Mouse (Mus musculus) hindbrain, embryonic 15.5 days (tissue): ENCODE data around the gene Tmem206. TPM values are rescaled to one million over a fixed set of nuclear protein-coding genes. Genes with fewer than 3 reads are reported as not detected.

Experiments used
- ATAC-seq: fragments of 200-750 bp; cut with Nextera tagmentation; 2 replicates; pipeline ENCODE4 v1.8.0; 2017; ENCODE audit warnings: low read depth, moderate number of reproducible peaks, moderate TSS enrichment; ENCODE audit not compliant: low FRiP score
- H3K27ac ChIP-seq: fragments of 300-500 bp; sonication (generic); replicated peaks from 2 replicates; pipeline ENCODE4 v1.5.1; 2015; ENCODE audit warnings: mild to moderate bottlenecking, inconsistent platforms
- H3K27me3 ChIP-seq: fragments of 300-500 bp; sonication (generic); 2 replicates; pipeline ENCODE4 v1.6.1; 2015; ENCODE audit warnings: control low read depth, inconsistent platforms
- H3K36me3 ChIP-seq: fragments of 300-500 bp; sonication (generic); 2 replicates; pipeline ENCODE4 v1.6.1; 2015; ENCODE audit warnings: control low read depth, inconsistent platforms
- H3K4me1 ChIP-seq: fragments of 300-500 bp; sonication (generic); replicated peaks from 2 replicates; pipeline ENCODE4 v1.6.1; 2015; ENCODE audit warnings: control low read depth, inconsistent platforms
- H3K4me2 ChIP-seq: fragments of 300-500 bp; sonication (generic); 2 replicates; pipeline ENCODE4 v1.6.1; 2015; ENCODE audit warnings: moderate library complexity, mild to moderate bottlenecking, inconsistent platforms
- H3K4me3 ChIP-seq: fragments of 300-500 bp; sonication (generic); 2 replicates; pipeline ENCODE4 v1.5.1; 2015; ENCODE audit warnings: mild to moderate bottlenecking, inconsistent platforms
- H3K9ac ChIP-seq: fragments of 300-500 bp; sonication (generic); 2 replicates; pipeline ENCODE4 v1.6.1; 2015; ENCODE audit warnings: inconsistent platforms
- H3K9me3 ChIP-seq: fragments of 300-500 bp; sonication (generic); 2 replicates; pipeline ENCODE4 v1.6.1; 2016; ENCODE audit warnings: control low read depth, inconsistent platforms
- WGBS: fragments of 180-500 bp; shearing (Covaris S2); methylation state at CpG from one replicate; pipeline ENCODE4 v1.1.7; 2015; 5-methylcytosine and 5-hydroxymethylcytosine counted together
- polyA plus RNA-seq: library from polyadenylated mRNA; unstranded; fragments of >200 nt; fragmentation: Nextera tagmentation; extraction: Ambion mirVana; gene quantifications from 2 replicates; pipeline ENCODE4 v1.2.1, GENCODE M21; 2015

Tmem206 gene
- polyA plus RNA-seq, 1 experiment from 2014 or later: 36.1 TPM

- Histone ChIP-seq H3K27ac (no peak overlapping the region), H3K9me3 (no peaks in the 10 kb centered on the region), H3K4me2 (no peak overlapping the region), H3K4me1 (0 out of 2 replicates have a peak, but pooled peaks cover 6% of the 10 kb centered on the region), H3K9ac (no peak overlapping the region), H3K36me3 (peaks cover 48% of the 10 kb centered on the region), H3K4me3 (no peak overlapping the region), H3K27me3 (no peaks in the 10 kb centered on the region)
- no peak for ATAC-seq
- WGBS: 84% methylated on average over 5 of the region's 5 CpGs
These were observed 8.8 kb downstream of the Tmem206 start for GRCm38 (mm10) chr1:191334500-191334899.

GRCm38 (mm10) chr1:191339876-191340275, 14.2 kb downstream of the Tmem206 start:
- H3K9me3 ChIP-seq: no peaks in the 10 kb centered on the region
- WGBS: 94% methylated on average over 2 of the region's 2 CpGs
- H3K36me3 ChIP-seq: peaks cover 74% of the 10 kb centered on the region

GRCm38 (mm10) chr1:191340530-191340929, 14.8 kb downstream of the Tmem206 start:
- Histone ChIP-seq H3K36me3 (peaks cover 80% of the 10 kb centered on the region), H3K4me1 (no peaks in the 10 kb centered on the region), H3K4me3 (no peak overlapping the region), H3K27ac (no peak overlapping the region), H3K9ac (no peak overlapping the region), H3K27me3 (no peaks in the 10 kb centered on the region), H3K4me2 (no peak overlapping the region), H3K9me3 (no peaks in the 10 kb centered on the region)
- no peak for ATAC-seq
- WGBS: 92% methylated on average over 4 of the region's 4 CpGs

More at GRCm38 (mm10) chr1:191339876-191340275, 14.2 kb downstream of the Tmem206 start:
- Histone ChIP-seq H3K27ac (no peak overlapping the region), H3K9ac (no peak overlapping the region), H3K27me3 (no peaks in the 10 kb centered on the region), H3K4me1 (no peaks in the 10 kb centered on the region), H3K4me3 (no peak overlapping the region), H3K4me2 (no peak overlapping the region)
- ATAC-seq: no peak

DNA sequence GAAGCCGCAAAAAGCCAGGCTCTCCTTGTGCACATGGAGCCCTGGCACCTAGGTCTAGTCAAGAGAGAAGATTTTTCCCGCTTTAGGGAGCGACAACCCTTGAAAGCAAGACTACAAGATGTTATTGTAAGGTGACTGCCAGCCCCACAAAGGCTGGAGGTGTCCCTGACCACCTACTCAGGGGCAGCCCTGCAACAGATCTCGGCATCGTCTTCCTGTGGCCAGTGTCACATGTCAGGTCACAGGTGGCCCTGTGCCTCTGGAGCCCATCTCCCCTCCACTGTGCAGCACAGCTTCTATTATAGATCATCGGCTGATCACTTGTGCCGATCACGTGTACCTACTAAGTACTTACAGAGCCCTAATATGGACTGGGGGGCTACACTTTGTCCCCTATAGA, 21.9 kb downstream of the Tmem206 start:
- Histone ChIP-seq H3K9ac (no peak overlapping the region), H3K4me1 (no peaks in the 10 kb centered on the region), H3K27ac (no peak overlapping the region), H3K36me3 (peaks cover 63% of the 10 kb centered on the region), H3K4me3 (no peak overlapping the region), H3K9me3 (no peaks in the 10 kb centered on the region), H3K27me3 (no peaks in the 10 kb centered on the region), H3K4me2 (no peak overlapping the region)
- WGBS: 95% methylated on average over 8 of the region's 8 CpGs
- ATAC-seq: no peak

- Histone ChIP-seq H3K27ac (no peak overlapping the region), H3K9ac (no peak overlapping the region), H3K36me3 (peaks cover 54% of the 10 kb centered on the region), H3K4me2 (no peak overlapping the region), H3K9me3 (no peaks in the 10 kb centered on the region), H3K27me3 (no peaks in the 10 kb centered on the region), H3K4me3 (no peak overlapping the region), H3K4me1 (no peaks in the 10 kb centered on the region)
- 94% methylated on average over 2 of the region's 2 CpGs for WGBS
- ATAC-seq: no peak
These were observed 22.9 kb downstream of the Tmem206 start for GRCm38 (mm10) chr1:191348592-191348991.

GRCm38 (mm10) chr1:191348996-191349395, 23.3 kb downstream of the Tmem206 start:
- WGBS: 61% methylated on average over 5 of the region's 5 CpGs
- peaks cover 50% of the 10 kb centered on the region for H3K36me3 ChIP-seq
- H3K4me2 ChIP-seq: no peak overlapping the region
- H3K27me3 ChIP-seq: no peaks in the 10 kb centered on the region
- no peak overlapping the region for H3K9ac ChIP-seq
- H3K4me3 ChIP-seq: no peak overlapping the region
- H3K9me3 ChIP-seq: no peaks in the 10 kb centered on the region
- no peaks in the 10 kb centered on the region for H3K4me1 ChIP-seq
- H3K27ac ChIP-seq: no peak overlapping the region
- no peak for ATAC-seq

DNA sequence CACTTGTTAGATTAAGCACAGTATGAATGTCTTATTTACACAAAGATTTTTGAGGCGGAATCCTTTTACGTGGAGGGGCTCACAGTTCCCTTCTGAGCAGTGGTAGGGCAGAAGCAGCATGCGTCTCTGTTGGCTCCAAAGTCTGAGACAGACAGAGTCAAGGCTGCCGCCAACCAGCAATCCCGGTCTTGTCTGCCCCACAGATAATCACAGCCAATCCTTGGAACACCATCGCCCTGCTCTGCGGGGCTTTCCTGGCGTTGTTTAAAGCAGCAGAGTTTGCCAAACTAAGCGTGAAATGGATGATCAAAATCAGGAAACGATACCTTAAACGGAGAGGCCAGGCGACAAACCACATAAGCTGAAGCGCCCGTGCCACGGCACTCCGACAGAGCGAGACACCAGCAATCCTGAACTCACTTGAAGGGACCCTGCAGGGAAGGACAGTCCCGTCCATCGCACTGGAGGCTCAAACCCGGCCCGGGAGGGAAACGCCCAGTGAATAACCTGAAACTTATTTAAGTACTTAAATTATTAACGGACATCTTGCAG, 23.9 kb downstream of the Tmem206 start:
- Histone ChIP-seq H3K36me3 (peaks cover 49% of the 10 kb centered on the region), H3K4me1 (no peaks in the 10 kb centered on the region), H3K27ac (no peak overlapping the region), H3K9ac (no peak overlapping the region), H3K9me3 (no peaks in the 10 kb centered on the region), H3K27me3 (no peaks in the 10 kb centered on the region), H3K4me2 (no peak overlapping the region), H3K4me3 (no peak overlapping the region)
- 84% methylated on average over 23 of the region's 23 CpGs for WGBS
- ATAC-seq: no peak

- no peaks in the 10 kb centered on the region for H3K4me1 ChIP-seq
- H3K27me3 ChIP-seq: no peaks in the 10 kb centered on the region
- no peak overlapping the region for H3K4me3 ChIP-seq
- H3K36me3 ChIP-seq: peaks cover 49% of the 10 kb centered on the region
- ATAC-seq: no peak
- WGBS: 95% methylated on average over 5 of the region's 5 CpGs
- H3K9me3 ChIP-seq: no peaks in the 10 kb centered on the region
- no peak overlapping the region for H3K9ac ChIP-seq
- H3K27ac ChIP-seq: no peak overlapping the region
- H3K4me2 ChIP-seq: no peak overlapping the region
These were observed 24.6 kb downstream of the Tmem206 start for GRCm38 (mm10) chr1:191350355-191350754.

- Histone ChIP-seq H3K9me3 (no peaks in the 10 kb centered on the region), H3K4me1 (no peaks in the 10 kb centered on the region), H3K27ac (no peak overlapping the region), H3K36me3 (peaks cover 40% of the 10 kb centered on the region), H3K4me2 (no peak overlapping the region), H3K4me3 (no peak overlapping the region), H3K9ac (no peak overlapping the region), H3K27me3 (no peaks in the 10 kb centered on the region)
- no peak for ATAC-seq
- 54% methylated on average over 14 of the region's 14 CpGs for WGBS
These were observed 27.2 kb downstream of the Tmem206 start for GRCm38 (mm10) chr1:191352786-191353488.

DNA sequence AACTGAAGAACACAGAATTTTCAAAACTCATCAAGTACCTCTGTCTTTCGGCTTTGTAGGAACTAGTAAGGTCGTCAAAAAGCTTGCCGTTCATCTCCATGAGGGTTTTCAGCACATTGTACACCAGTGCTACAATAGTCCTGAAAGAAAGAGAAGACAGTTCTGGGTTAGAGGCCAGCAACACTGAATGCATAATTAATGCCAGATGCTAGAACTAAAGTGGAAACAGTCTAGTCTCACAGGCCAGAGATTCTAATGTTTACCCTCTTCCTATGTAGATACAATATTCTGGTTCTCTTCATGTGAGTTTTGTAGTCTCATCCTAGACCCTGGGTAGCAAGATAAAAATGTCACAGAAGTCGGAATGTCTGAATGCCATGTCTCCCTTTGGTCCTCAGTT, 28.1 kb downstream of the Tmem206 start:
- Histone ChIP-seq H3K4me2 (no peak overlapping the region), H3K27ac (no peak overlapping the region), H3K9me3 (no peaks in the 10 kb centered on the region), H3K36me3 (peaks cover 45% of the 10 kb centered on the region), H3K9ac (no peak overlapping the region), H3K27me3 (no peaks in the 10 kb centered on the region), H3K4me1 (no peaks in the 10 kb centered on the region), H3K4me3 (no peak overlapping the region)
- ATAC-seq: no peak
- 70% methylated on average over 4 of the region's 4 CpGs for WGBS

- no peaks in the 10 kb centered on the region for H3K4me1 ChIP-seq
- H3K36me3 ChIP-seq: peaks cover 32% of the 10 kb centered on the region
- no peak overlapping the region for H3K4me2 ChIP-seq
- ATAC-seq: no peak
- no peak overlapping the region for H3K9ac ChIP-seq
- no peak overlapping the region for H3K27ac ChIP-seq
- no peaks in the 10 kb centered on the region for H3K27me3 ChIP-seq
- H3K4me3 ChIP-seq: no peak overlapping the region
- 77% methylated on average over 1 of the region's 1 CpGs for WGBS
- no peaks in the 10 kb centered on the region for H3K9me3 ChIP-seq
These were observed 31.2 kb downstream of the Tmem206 start for GRCm38 (mm10) chr1:191356936-191357335.

GRCm38 (mm10) chr1:191359478-191359877, 33.8 kb downstream of the Tmem206 start:
- ATAC-seq: no peak
- H3K36me3 ChIP-seq: peaks cover 32% of the 10 kb centered on the region
- H3K4me2 ChIP-seq: no peak overlapping the region
- no peaks in the 10 kb centered on the region for H3K9me3 ChIP-seq
- H3K27me3 ChIP-seq: no peaks in the 10 kb centered on the region
- WGBS: 95% methylated on average over 7 of the region's 7 CpGs
- no peak overlapping the region for H3K4me3 ChIP-seq
- H3K27ac ChIP-seq: no peak overlapping the region
- no peaks in the 10 kb centered on the region for H3K4me1 ChIP-seq
- no peak overlapping the region for H3K9ac ChIP-seq

GRCm38 (mm10) chr1:191362412-191362811, 36.7 kb downstream of the Tmem206 start:
- Histone ChIP-seq H3K27me3 (no peaks in the 10 kb centered on the region), H3K4me2 (no peak overlapping the region), H3K36me3 (peaks cover 10% of the 10 kb centered on the region), H3K4me1 (no peaks in the 10 kb centered on the region), H3K9me3 (no peaks in the 10 kb centered on the region), H3K9ac (no peak overlapping the region), H3K27ac (no peak overlapping the region), H3K4me3 (no peak overlapping the region)
- WGBS: 94% methylated on average over 6 of the region's 6 CpGs
- ATAC-seq: no peak
